Mouse (Mus musculus): ENCODE data around the gene Eaf2.

DNA sequence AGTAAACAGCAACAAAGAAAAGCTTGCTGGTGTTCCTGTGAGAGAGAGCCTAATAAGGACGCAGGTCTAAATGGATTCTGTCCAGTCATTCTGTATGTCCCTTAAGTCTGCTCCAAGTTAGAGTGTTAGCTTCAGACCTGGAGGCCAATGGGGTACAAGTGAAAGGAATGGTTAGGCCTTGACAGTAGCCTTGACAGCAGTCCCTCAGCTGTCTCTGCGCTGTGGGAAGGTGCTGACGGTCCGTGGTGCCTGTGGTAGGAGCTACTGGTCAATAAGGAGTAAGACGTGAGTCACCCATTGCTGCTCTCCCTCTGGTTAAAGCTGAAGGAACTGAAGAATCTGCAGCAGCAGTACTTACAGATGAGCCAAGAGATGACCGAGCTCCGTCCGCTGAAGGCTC, 49.5 kb upstream of the Eaf2 start:
- TF ChIP-seq POLR2A (IDR thresholded peaks at IDR 0.05; ENCODE audit: borderline replicate concordance, insufficient read depth, low read length) (no peak), CTCF (IDR thresholded peaks at IDR 0.05; ENCODE audit: borderline replicate concordance, insufficient read depth, low read depth, low read length) (no peak)
